Mouse (Mus musculus) heart, adult 10 weeks (tissue): ENCODE measurements around the gene Slc25a47. TPM values are rescaled to one million over a fixed set of nuclear protein-coding genes. Genes with fewer than 3 reads are reported as not detected.

Source experiments
- polyA plus RNA-seq: library from polyadenylated mRNA; stranded (reverse); fragments of 350-450 nt; fragmentation: Illumina TruSeq; extraction: RNeasy Lipid Tissue Mini Kit (QIAGEN cat#74804); gene quantifications from one replicate; pipeline ENCODE4 v1.2.3, GENCODE M21; 2014; ENCODE audit warnings: low read depth, low replicate concordance

The Slc25a47 gene
- 15.0 TPM for polyA plus RNA-seq

GRCm38 (mm10) chr12:108835840-108836409, at the start of gene Slc25a47, which contains the start of gene Slc25a29:
Gene Slc25a47, plus strand, starts transcription at chr12:108836046.
Gene Slc25a29, minus strand, starts transcription at chr12:108835883.

DNA sequence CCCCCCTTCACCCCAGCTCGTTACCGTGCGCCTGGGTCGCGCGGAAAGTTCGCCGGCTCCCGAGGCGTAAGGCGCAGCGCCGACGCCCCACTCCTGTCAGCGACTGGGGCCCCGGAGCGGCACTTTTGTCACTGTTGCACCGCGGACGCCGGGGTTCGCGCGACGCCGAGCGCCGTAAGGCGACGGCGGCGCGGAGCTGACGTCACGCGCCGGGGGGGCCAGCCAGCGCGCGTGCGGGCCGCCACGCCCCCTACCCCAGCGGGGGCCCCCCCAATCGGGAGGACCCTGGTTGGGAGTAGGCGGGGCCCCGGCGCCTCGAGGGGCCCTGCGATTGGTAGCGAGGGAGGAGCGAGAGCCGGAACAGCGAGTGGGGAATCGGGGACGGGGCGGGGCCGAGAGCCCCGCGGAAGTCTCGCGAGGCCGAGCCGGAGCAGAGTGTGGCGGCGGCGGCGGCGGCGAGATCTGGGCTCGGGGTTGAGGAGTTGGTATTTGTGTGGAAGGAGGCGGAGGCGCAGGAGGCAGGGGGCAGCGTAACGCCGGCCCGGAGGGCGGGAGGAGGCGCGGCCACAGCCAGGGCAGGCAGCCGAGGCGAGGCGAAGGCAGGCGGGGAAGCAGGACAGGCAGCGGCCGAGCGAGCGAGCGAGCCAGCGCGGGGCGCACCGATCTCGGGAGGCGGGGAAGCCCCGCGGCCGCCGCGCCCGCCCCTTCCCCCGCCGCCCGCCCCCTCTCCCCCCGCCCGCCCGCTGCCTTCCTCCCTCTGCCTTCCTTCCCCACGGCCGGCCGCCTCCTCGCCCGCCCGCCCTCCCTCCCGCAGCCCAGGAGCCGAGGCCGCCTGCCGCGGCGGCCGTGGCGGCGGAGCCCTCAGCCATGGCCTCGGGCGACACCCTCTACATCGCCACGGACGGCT, 43.0 kb upstream of the Slc25a47 start, which contains the start of gene Yy1:
Gene Yy1, plus strand, starts transcription at position 428 of the 907 bp plus-strand sequence.

DNA sequence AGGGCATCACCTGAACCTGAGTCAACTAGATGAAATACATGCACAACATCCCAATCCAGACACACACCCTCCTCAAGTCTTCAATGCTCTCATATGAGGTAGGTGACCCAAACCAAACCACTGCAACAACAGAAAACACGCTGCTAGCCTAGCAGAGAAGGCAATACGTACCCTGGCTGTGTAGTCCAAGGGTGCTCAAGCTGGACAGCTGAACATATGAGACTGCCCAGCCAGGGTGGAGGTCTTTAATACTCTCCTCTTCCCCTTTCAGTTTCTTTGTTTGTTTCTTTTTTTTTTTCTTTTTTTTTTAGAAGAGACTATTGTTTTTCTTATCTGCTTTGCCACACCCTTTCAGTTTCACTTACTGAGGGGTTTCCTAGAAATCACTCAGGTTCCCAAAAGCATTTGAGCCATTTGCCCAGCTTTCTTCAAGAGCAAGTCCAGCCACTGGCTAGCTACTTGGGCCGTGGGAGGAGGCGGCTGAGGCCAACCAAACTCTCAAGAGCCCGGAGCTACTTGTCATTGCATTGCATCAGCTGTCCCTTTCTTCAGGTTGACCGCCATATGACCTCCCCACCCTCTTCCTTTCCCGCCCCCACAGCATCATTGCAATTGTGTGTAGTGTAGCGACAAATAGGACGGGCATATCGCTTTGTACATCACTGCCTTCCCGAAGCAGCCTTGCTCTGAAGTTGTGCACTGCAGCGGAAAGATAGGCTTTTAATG, 57.3 kb downstream of the Slc25a47 start, which contains the start of gene Wdr25:
Gene Wdr25, plus strand, starts transcription at position 643 of the 726 bp plus-strand sequence.

DNA sequence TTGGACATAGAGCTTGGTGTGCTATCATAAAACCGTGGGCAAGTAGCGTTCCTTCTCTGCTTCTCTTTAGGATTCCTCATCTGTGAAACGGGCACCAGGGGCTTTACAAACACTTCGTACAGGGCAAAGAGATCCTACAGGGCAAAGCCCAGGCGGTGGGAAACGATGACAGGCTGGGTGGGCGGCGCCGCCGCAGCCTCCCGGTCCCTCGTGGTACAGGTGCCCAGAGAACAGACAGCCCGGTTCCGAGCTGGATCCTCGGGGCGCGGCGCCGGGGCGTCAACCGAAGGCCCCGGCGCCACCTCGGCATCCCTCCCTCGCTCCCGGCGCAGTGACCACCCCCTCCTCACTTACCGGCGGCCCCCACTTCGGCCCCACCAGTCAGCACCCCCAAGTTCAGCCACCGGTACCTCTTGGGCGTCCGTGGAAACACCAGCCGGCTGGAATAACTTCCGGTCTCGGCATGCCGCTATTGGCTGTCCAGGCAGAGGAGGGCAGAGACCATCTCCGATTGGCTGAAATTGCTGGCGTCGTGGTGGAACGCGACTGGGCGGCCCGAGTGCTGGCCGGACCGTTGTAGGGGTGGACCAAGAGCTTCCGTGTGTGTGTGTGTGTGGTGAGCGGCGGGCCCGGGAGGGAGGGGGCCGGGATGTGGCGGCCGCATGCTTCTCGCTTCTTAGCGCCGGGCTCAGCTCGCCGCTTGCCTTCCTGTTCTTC, 58.0 kb downstream of the Slc25a47 start, which contains the start of gene Wars:
Gene Wars, minus strand, starts transcription at position 460 of the 717 bp plus-strand sequence.

Other genes with a start within 250 kb of the Slc25a47 start
- gene Degs2, start 133.7 kb upstream of the Slc25a47 start, polyA plus RNA-seq, result 0.26 TPM
- gene Yy1, start 43.1 kb upstream of the Slc25a47 start, polyA plus RNA-seq, result 27.8 TPM
- gene Slc25a29, start 163 bp upstream of the Slc25a47 start, polyA plus RNA-seq, result 10.8 TPM
- gene Wdr25, start 57.6 kb downstream of the Slc25a47 start, polyA plus RNA-seq, result 7.3 TPM
- 33.8 TPM for gene Wars, start 58.1 kb downstream of the Slc25a47 start, polyA plus RNA-seq
- gene Begain, start 232.2 kb downstream of the Slc25a47 start, polyA plus RNA-seq, result 0.31 TPM